Mouse (Mus musculus): ENCODE measurements around the gene P2rx5.
A peak's percentile ranks its signal among the peaks of the same experiment; 100 is the strongest.

The P2rx5 gene

DNA sequence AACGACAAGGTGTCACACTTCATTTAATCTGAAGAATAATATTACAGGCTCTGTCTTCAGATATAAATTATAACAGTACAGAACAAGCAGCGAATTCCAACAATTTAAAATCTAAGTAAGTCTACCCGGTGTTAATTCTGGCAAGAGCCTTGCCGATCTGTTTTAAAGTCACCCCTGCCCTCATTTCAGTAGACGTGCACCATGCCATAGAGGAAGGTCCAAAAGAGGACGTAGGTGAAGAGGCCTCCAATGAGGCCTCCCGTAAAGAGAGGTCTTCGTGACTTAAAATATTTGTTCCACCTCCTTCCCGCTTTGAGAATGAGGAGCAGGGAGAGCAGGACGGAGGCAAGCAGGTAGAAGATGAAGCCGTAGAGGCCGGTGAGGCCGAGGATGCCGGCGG lies 16.0 kb downstream of the P2rx5 start:
- DNase-seq (ENCODE audit: low spot score): peak; percentile 39

GRCm38 (mm10) chr11:73176608-73177508 lies 16.6 kb downstream of the P2rx5 start, which contains the start of the genes Emc6 and Tax1bp3:
TSS of gene Emc6 (minus strand) at chr11:73177037.
TSS of gene Tax1bp3 (plus strand) at chr11:73177083.
- DNase-seq (ENCODE audit: low spot score): peak; percentile 95

DNA sequence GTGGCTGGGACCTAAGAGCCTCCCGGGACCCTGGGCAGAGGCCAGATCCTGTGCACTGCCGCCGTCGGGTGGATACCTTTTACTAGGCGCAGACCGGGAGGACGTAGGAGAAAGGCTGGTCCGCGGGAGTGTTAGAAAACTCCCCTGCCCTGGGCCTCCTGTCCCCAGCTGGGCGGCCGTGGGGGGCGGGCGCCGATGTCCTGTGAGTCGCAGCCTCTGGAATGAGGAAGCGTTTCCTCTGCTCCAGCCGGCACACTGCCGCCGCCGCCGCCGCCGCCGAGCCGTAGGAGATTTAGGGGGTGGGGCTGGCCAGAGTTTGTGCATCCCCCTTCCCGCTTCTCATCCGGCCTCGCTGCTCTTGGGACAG lies 17.3 kb downstream of the P2rx5 start:
- no peak for DNase-seq (ENCODE audit: low spot score)

- DNase-seq (ENCODE audit: low spot score): no peak
These were observed 17.7 kb downstream of the P2rx5 start for GRCm38 (mm10) chr11:73177895-73178294.

DNA sequence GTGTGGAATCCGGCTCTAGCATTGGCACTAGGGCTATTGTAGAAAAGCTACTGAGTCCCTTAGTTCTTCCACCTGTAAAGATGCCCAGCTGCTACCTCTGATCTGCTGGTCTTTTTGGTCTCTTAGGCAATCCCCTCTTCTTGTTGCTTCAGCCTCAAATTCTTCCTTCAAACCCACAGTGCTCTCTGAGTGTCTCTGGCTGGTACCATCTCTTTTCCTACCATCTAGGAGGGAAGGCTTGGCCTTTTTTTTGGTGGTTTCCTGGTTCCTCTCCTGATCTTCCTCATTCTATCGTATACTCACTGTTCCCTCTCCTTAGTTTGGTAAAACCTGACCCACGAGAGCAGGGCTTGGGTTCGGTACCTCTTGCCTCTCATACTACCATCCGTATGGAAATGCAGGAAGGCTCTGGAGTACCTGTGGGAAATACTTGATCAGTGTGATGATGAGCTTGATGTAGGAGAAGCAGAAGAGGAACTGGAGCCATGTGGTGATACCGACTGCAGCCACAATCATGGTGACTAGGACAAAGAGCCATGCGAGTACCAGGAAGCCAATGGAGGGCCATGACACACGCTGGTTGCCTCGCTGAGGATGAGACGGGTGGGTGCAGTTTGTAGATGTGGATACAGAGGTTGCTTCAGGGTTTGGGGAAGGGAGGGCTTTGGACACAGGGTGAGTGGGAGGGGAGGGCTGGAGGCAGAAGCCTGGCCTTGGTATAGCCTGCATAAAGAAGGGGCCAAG lies 25.8 kb downstream of the P2rx5 start:
- DNase-seq (ENCODE audit: low spot score): no peak

DNA sequence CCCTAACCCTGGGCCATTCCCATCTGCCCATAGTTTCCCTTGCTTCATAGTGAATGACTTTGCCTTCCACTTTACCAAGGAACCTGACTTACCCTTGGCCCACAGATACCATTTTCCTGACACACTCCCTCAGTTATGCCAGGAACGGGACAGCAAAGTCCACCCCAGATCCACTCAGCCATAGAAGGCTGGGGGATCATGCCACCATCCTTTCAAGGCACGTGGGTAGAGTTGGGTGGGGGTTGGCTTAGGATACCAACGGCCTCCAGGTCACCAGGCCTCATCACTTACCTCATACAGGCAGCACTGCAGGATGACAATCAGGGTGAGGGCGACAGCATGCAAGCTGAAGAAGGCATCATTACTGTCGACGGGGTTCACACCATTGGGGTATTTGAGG lies 27.0 kb downstream of the P2rx5 start:
- no peak for DNase-seq (ENCODE audit: low spot score)

- DNase-seq (ENCODE audit: low spot score): no peak
These were observed 32.8 kb downstream of the P2rx5 start for GRCm38 (mm10) chr11:73193047-73193446.

DNA sequence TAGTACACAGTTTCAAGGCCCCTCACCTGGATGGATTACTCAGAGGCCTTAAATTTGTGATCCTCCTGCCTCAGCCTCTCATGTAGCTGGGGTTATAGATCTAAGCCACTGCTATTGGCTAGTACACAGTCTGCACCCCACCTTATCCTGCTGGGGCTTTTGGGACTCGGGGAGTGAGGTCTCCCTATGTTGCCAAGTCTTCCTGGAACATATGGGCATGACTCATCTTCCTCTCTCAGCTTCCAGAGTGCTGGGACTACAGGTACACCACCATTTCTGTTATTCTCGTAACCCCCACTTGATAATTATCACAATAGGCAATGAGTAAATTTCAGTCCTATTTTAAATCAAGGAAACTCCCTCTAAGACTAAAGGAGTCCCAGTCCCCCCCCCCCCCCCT lies 34.2 kb downstream of the P2rx5 start:
- no peak for DNase-seq (ENCODE audit: low spot score)

DNA sequence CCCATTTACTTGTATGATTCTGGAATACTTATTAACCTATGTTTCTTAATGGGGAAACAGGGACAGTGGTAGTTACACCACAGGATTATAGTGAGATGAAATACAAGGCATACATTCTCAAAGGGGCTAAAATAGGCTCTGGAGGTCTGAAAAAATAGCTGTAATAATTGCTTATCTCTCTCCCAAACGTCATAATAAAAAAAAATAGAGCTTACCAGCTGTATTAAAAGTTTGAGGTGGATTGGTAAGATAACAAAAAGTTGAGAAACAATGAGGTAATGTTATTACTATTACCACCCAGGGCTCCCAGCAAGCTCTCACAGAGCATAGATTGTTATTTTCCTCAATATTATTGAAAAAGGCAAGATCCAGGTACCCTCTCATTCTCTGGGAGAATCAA lies 38.0 kb downstream of the P2rx5 start:
- DNase-seq (ENCODE audit: low spot score): no peak

DNA sequence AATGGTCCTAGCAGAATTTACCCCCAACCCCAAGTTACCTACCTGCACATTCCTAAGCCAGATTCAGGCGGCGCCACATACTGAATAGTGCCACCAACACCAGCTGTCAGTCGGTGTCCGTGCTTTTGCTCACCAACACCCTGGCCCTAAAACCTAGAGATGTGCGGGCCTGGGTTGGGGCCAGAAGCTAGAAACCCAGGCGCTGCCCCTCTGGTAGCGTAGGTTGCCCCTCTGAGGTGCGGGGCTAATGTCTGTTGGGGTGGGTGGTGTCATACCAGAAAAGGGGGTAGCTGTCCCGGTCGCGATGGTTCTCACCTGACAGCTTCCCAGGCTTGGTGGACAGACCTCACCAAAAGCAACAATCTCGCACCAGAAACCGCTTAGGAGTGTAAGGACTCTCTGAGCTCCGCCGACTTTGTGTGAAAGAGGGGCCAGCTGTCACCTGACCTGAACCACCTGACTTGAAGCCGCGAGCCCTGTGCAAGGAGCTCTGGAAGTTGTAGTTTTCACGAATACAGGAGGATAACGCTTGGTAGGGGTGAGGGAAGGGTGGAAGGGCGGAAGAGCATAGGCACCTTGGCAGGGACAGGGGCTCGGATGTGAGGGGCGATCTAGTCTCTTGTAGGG lies 38.5 kb downstream of the P2rx5 start, which contains the start of gene Ctns:
Ctns (minus strand) TSS at position 440 of the 627 bp plus-strand sequence.
- peak; percentile 85 for DNase-seq (ENCODE audit: low spot score)

GRCm38 (mm10) chr11:73199230-73199712 lies 39.0 kb downstream of the P2rx5 start, which contains the start of gene Shpk:
TSS of gene Shpk (plus strand) at chr11:73199460.
- DNase-seq (ENCODE audit: low spot score): peak; percentile 97

GRCm38 (mm10) chr11:73199879-73200278 lies 39.7 kb downstream of the P2rx5 start:
- no peak for DNase-seq (ENCODE audit: low spot score)

GRCm38 (mm10) chr11:73201021-73201420 lies 40.8 kb downstream of the P2rx5 start:
- no peak for DNase-seq (ENCODE audit: low spot score)

- no peak for DNase-seq (ENCODE audit: low spot score)
These were observed 41.4 kb downstream of the P2rx5 start for GRCm38 (mm10) chr11:73201597-73201996.

GRCm38 (mm10) chr11:73203895-73204294 lies 43.7 kb downstream of the P2rx5 start:
- no peak for DNase-seq (ENCODE audit: low spot score)

- no peak for DNase-seq (ENCODE audit: low spot score)
These were observed 45.0 kb downstream of the P2rx5 start for GRCm38 (mm10) chr11:73205194-73205593.

DNA sequence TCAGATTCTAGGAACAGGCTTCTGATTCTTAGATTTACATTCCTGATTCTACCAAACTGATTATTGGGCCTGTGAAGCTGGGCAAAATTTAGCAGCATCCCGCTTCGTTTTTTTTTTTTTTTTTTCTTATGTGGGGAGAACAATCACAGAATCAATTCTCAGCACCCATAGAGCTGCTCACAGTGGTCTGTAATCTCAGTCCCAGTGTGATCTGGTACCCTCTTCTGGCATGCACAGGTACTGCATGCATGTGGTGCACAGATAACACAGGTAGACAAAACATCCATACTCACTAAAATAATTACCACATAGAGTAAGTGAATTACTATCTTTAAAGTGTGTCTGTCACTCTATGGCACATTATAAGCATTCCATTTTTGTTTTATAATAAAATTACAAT lies 47.4 kb downstream of the P2rx5 start:
- peak; percentile 15 for DNase-seq (ENCODE audit: low spot score)

DNA sequence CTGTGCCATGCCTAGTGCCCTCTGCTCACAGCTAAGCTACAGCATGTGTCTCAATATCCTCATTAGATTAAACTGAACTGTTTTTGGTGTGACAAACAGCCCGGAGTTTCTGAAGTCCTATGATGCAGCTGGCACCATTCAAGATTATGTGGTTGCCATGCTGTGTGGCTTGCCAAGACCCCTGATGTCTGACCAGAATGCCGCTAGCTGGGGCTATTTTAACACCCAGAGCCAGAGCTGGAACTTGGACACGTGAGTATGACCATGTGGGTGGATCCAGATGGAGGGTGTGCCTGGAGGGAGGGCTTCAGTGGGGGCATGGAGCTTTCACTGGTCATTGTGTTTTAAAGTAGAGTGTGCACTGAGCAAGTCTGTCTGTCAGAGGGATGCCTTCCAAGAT lies 53.7 kb downstream of the P2rx5 start:
- no peak for DNase-seq (ENCODE audit: low spot score)

DNA sequence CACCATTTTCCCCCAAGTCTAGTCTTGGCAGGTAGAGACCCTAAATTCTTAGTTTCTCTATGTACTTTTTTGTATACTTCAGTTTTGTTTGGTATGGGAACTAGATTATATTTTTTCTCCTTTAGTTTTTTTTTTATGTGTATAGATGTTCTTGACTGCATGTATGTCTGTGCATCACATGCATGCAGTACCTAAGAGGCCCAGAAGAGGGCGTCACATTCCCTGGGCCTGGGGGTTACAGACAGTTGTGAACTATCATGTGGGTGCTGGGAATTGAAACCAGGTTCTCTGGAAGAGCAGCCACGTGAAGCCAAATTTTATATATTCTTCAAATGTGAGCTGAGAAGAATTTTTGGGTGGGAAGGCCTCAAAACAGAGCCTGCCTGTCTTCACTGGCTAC lies 59.5 kb downstream of the P2rx5 start:
- DNase-seq (ENCODE audit: low spot score): no peak

GRCm38 (mm10) chr11:73220651-73221050 lies 60.4 kb downstream of the P2rx5 start:
- DNase-seq (ENCODE audit: low spot score): no peak
